Mouse (Mus musculus) myocyte (in vitro differentiated cells): ENCODE measurements at regions not wholly inside any gene's neighbourhood (a gene's known extent, or its start where the extent isn't known, plus 50 kb on each side); places are given as distances from the start of the nearest gene placed in this dataset.

Experiments
- H3K27me3 ChIP-seq: one replicate; pipeline ENCODE4 v1.6.1; 2011; ENCODE audit not compliant: control insufficient read depth, insufficient read depth, insufficient read length
- H3K36me3 ChIP-seq: one replicate; pipeline ENCODE4 v1.6.1; 2011; ENCODE audit not compliant: control insufficient read depth, insufficient read depth
- H3K4me2 ChIP-seq: one replicate; pipeline ENCODE4 v1.6.1; 2011; ENCODE audit warnings: low read depth, control low read depth
- H3K4me3 ChIP-seq: one replicate; pipeline ENCODE4 v1.5.1; 2011; ENCODE audit warnings: mild to moderate bottlenecking, control low read depth, moderate library complexity
- H3K79me2 ChIP-seq: one replicate; pipeline ENCODE4 v1.6.1; 2011; ENCODE audit not compliant: control insufficient read depth, insufficient read depth
- H3ac ChIP-seq: one replicate; pipeline ENCODE4 v1.6.1; 2011; ENCODE audit not compliant: control insufficient read depth, insufficient read length
- CEBPB ChIP-seq: IDR thresholded peaks from 2 replicates; pipeline ENCODE4 v1.6.1; 2011; ENCODE audit warnings: mild to moderate bottlenecking, moderate library complexity; ENCODE audit not compliant: poor library complexity, insufficient read depth, severe bottlenecking
- E2F4 ChIP-seq: IDR thresholded peaks from one replicate; pipeline ENCODE4 v1.6.1; 2011; ENCODE audit warnings: mild to moderate bottlenecking, control low read depth, moderate library complexity; ENCODE audit not compliant: insufficient read depth
- MAX ChIP-seq: IDR thresholded peaks from one replicate; pipeline ENCODE4 v1.6.1; 2011; ENCODE audit warnings: low read depth, mild to moderate bottlenecking, control low read depth
- MYOD1 ChIP-seq, 3 experiments: IDR thresholded peaks; one replicate each; pipeline ENCODE4 v1.6.1; 2011; ENCODE audit warnings: control low read depth in 2 of 3, low read depth in 2 of 3, mild to moderate bottlenecking in 2 of 3, moderate library complexity in 1 of 3; ENCODE audit not compliant: insufficient read length in 2 of 3, control insufficient read depth in 1 of 3
- MYOG ChIP-seq, 3 experiments: IDR thresholded peaks; one replicate each; pipeline ENCODE4 v1.6.1; 2011; ENCODE audit warnings: control low read depth in 2 of 3, low read depth in 2 of 3, mild to moderate bottlenecking in 2 of 3; ENCODE audit not compliant: insufficient read length in 2 of 3, control insufficient read depth in 1 of 3, insufficient read depth in 1 of 3
- POLR2A ChIP-seq: IDR thresholded peaks from one replicate; pipeline ENCODE4 v1.6.1; 2011; ENCODE audit warnings: low read depth, mild to moderate bottlenecking, control low read depth, moderate library complexity; ENCODE audit not compliant: insufficient read length
- POLR2AphosphoS2 ChIP-seq: IDR thresholded peaks from one replicate; pipeline ENCODE4 v1.6.1; 2011; ENCODE audit warnings: low read depth, control low read depth; ENCODE audit not compliant: insufficient read length
- REST ChIP-seq: IDR thresholded peaks from one replicate; pipeline ENCODE4 v1.6.1; 2011; ENCODE audit warnings: mild to moderate bottlenecking, control low read depth, moderate library complexity; ENCODE audit not compliant: insufficient read depth, insufficient read length
- SRF ChIP-seq: IDR thresholded peaks from one replicate; pipeline ENCODE4 v1.6.1; 2011; ENCODE audit warnings: low read depth; ENCODE audit not compliant: control insufficient read depth, insufficient read length
- TCF12 ChIP-seq: IDR thresholded peaks from one replicate; pipeline ENCODE4 v1.6.1; 2011; ENCODE audit warnings: mild to moderate bottlenecking, control low read depth; ENCODE audit not compliant: poor library complexity, insufficient read depth, severe bottlenecking
- TCF3 ChIP-seq: IDR thresholded peaks from one replicate; pipeline ENCODE4 v1.6.1; 2011; ENCODE audit warnings: low read depth, control low read depth; ENCODE audit not compliant: insufficient read length
- USF1 ChIP-seq: IDR thresholded peaks from one replicate; pipeline ENCODE4 v1.6.1; 2011; ENCODE audit warnings: low read depth, mild to moderate bottlenecking, control low read depth, moderate library complexity

- TF ChIP-seq MAX (no peak), SRF (no peak), MYOG (IDR thresholded peaks at IDR 0.05; ENCODE audit: control insufficient read depth in 1 of 3, insufficient read depth in 1 of 3, insufficient read length in 2 of 3, low read depth in 2 of 3) (no peak), USF1 (no peak), TCF3 (no peak), POLR2A (no peak), CEBPB (no peak), TCF12 (no peak), E2F4 (no peak), MYOD1 (IDR thresholded peaks at IDR 0.05; ENCODE audit: control insufficient read depth in 1 of 3, insufficient read length in 2 of 3, low read depth in 2 of 3) (no peak), POLR2AphosphoS2 (no peak), REST (no peak)
- H3K27me3 ChIP-seq, result no peaks in the 10 kb centered on the region
Measured at GRCm38 (mm10) chr12:70672115-70672514, 153.2 kb upstream of the Frmd6 start.

DNA sequence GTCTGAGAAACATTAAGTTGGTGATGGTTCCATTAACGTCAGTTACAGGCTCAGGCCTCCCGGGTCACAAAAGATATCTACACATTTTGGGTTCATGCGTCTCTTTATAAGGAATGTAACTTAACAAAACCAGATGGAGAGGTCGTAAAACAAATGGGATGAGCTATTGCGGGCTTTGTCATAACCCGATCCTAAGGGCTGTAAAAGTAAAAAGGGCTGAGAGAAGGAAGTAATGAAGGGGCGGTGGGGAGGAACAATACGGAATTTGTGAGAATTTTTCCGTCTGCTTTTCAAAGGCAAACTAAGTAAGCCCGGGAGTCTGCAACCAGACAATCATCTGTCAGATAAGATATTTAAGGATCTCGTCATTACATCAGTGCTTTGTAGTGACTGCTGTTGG, 152.1 kb upstream of the Frmd6 start:
- Histone ChIP-seq H3ac (no peak overlapping the region), H3K4me3 (no peak overlapping the region), H3K79me2 (no peaks in the 10 kb centered on the region), H3K36me3 (no peaks in the 10 kb centered on the region), H3K27me3 (no peaks in the 10 kb centered on the region), H3K4me2 (no peak overlapping the region)
- TF ChIP-seq MYOG (IDR thresholded peaks at IDR 0.05; ENCODE audit: control insufficient read depth in 1 of 3, insufficient read depth in 1 of 3, insufficient read length in 2 of 3, low read depth in 2 of 3) (no peak), CEBPB (no peak), POLR2A (no peak), TCF3 (no peak), E2F4 (no peak), USF1 (no peak), MAX (no peak), REST (no peak), TCF12 (no peak), MYOD1 (IDR thresholded peaks at IDR 0.05; ENCODE audit: control insufficient read depth in 1 of 3, insufficient read length in 2 of 3, low read depth in 2 of 3) (no peak), SRF (no peak), POLR2AphosphoS2 (no peak)

More at GRCm38 (mm10) chr12:70672115-70672514, 153.2 kb upstream of the Frmd6 start:
- no peaks in the 10 kb centered on the region for H3K36me3 ChIP-seq
- no peak overlapping the region for H3K4me3 ChIP-seq
- H3ac ChIP-seq, result no peak overlapping the region
- H3K79me2 ChIP-seq, result no peaks in the 10 kb centered on the region
- H3K4me2 ChIP-seq, result no peak overlapping the region

GRCm38 (mm10) chr12:70674144-70674543, 151.2 kb upstream of the Frmd6 start:
- Histone ChIP-seq H3K36me3 (no peaks in the 10 kb centered on the region), H3K79me2 (no peaks in the 10 kb centered on the region), H3K4me3 (no peak overlapping the region), H3K4me2 (no peak overlapping the region), H3K27me3 (no peaks in the 10 kb centered on the region), H3ac (no peak overlapping the region)
- TF ChIP-seq USF1 (no peak), TCF12 (no peak), MYOG (IDR thresholded peaks at IDR 0.05; ENCODE audit: control insufficient read depth in 1 of 3, insufficient read depth in 1 of 3, insufficient read length in 2 of 3, low read depth in 2 of 3) (no peak), SRF (no peak), POLR2A (no peak), POLR2AphosphoS2 (no peak), E2F4 (no peak), MYOD1 (IDR thresholded peaks at IDR 0.05; ENCODE audit: control insufficient read depth in 1 of 3, insufficient read length in 2 of 3, low read depth in 2 of 3) (no peak), REST (no peak), TCF3 (no peak), CEBPB (no peak), MAX (no peak)

DNA sequence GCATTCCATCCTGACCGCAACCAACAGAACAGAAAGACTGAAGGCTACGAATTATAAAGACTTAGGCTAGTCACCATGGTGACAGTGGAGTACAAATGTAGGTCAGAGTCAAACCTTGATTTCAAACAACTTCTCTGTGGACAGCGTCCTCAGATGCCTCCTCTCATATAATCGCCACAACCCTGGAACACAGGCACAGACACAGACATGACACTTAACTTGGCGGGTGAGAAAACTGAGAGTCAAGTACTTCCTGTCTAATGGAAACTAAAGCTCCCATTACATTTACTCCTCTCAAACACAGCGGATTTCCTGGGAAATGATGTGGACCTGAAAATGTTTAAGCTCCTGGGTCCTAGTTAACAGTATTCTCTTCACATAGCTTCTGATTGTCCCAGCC, 149.5 kb upstream of the Frmd6 start:
- Histone ChIP-seq H3K27me3 (no peaks in the 10 kb centered on the region), H3K79me2 (no peaks in the 10 kb centered on the region), H3K36me3 (no peaks in the 10 kb centered on the region), H3ac (no peak overlapping the region), H3K4me3 (no peak overlapping the region), H3K4me2 (no peak overlapping the region)
- TF ChIP-seq CEBPB, result no peak
- no peak for TF ChIP-seq POLR2AphosphoS2
- TF ChIP-seq MYOG (IDR thresholded peaks at IDR 0.05; ENCODE audit: control insufficient read depth in 1 of 3, insufficient read depth in 1 of 3, insufficient read length in 2 of 3, low read depth in 2 of 3), result no peak
- TF ChIP-seq USF1, result no peak
- no peak for TF ChIP-seq POLR2A
- TF ChIP-seq MYOD1 (IDR thresholded peaks at IDR 0.05; ENCODE audit: control insufficient read depth in 1 of 3, insufficient read length in 2 of 3, low read depth in 2 of 3), result no peak
